Mouse (Mus musculus): ENCODE results near the gene Ccdc6. TPM values are rescaled to one million over a fixed set of nuclear protein-coding genes. Genes with fewer than 3 reads are reported as not detected.

Ccdc6 gene
- total RNA-seq, 2 experiments from 2014 or later: 17.7 to 28.6 TPM

DNA sequence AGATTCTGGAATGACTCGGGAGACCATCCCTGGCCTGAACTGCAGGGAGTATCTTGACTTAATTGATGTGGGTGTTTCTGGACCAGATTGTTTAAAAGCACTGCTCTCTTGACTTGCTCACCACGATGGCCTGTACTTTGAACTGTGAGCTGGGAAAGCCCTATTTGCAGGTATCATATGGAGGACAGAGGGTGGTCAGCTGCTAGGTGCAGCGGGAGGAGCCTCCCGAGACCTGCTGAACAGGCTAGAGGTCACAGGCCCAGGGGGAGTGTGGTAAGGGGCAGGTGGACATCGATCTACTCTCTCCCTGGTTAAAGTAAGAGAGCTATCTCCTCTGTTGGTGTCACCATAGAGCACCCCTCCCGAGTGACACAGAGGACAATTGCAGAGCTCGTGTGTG is 28.6 kb downstream of the Ccdc6 start:
- ATAC-seq (replicated peaks; ENCODE audit: poor library complexity, severe bottlenecking): no peak

DNA sequence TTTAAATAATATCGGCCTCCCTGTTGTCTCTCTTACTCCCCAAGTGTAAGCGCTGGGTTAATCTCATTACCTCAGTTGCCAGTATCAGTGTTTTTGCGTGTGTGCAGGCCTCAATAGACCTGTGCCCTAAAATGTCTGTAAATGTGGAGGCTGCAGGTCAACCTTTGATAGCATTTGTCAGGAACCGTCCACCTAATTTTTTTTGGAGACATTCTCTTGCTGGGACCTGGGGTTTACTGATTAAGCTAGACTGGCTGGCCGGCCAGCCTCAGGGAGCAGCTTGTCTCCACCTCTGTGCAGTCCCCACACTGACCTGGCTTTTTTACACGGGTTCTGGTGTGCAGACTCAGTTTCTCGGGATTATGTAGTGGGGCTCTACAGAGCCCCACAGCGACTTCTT is 30.4 kb downstream of the Ccdc6 start:
- no peak for ATAC-seq (replicated peaks; ENCODE audit: poor library complexity, severe bottlenecking)

DNA sequence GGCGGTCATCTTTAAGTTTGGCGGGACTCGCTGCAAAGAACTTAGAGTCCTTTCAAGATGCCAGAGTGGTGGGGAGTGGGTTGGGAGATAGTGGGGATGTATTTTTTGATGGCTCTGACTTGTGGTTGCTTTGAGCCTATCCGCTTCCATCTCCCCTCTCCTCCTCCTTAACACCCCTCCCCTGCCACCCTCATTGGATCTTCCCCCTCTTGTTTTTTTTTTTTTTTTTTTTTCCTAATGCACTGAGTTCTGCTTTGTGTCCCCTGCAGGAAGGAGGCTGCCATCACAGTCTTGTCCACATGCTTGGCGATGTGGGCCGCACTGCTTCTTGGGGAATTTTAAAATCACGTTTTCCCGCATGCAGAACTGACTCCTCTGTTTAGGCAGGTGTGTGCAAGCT is 31.5 kb downstream of the Ccdc6 start:
- ATAC-seq (replicated peaks; ENCODE audit: poor library complexity, severe bottlenecking): no peak

DNA sequence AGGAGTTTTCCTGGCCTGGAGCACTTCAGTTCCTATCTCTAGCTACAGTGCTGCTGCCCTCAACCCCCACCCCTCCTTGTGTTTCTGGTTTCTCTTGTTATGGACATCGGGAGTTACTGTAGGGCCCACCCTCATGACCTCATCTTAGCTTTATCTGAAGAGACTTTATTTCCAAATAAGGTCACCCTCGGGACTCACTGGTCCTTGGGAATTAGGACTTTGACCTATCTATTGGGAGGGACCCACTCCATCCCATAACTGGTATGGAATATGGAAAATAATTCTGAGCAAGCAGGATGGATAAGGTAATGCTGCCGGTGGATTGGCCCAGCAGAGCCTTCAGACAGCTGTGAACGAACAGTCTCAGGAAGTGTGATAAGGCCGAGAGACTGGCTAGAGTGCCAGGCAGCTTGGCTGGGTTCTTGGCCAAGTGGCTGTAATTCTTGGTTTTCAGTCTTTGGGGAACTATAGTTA is 35.2 kb downstream of the Ccdc6 start:
- no peak for ATAC-seq (replicated peaks; ENCODE audit: poor library complexity, severe bottlenecking)

DNA sequence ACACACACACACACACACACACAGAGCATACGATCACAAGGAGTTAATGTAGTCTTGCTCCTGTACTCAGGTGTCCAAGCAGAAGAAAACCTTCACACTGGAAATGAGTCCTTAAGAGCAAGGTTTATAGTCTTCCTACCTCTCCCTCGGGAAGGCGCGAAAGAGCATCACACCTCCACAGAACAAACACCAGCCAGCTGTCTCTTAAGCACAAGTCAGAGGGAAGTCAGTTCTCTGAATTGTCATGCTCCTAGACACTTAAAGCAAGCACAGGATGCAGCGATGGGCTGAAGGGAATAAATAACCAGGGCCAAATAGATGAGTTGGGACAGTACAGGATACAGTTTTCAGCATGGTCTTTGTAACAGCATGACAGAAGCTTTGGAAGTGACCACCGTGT is 35.8 kb downstream of the Ccdc6 start:
- ATAC-seq (replicated peaks; ENCODE audit: poor library complexity, severe bottlenecking): no peak

DNA sequence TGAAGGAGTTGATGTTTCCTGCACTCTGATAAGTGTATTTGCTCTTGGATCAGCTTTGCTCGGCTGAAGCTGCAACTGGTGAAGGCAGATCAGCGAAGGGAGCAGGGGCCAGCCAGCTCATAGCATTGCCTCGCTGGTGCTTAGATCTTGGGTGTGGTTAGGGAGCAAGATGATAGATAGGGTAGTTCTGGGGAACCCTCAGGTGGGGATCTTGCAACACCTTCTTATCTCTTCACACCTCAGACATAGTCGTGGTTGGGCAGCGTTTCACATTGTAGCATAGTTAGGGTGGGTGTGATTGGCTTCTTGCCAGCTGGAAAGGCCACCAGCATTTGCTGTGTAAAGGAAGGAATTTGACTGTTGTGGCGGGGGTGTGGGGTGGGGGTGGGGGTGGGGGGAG is 36.3 kb downstream of the Ccdc6 start:
- ATAC-seq (replicated peaks; ENCODE audit: poor library complexity, severe bottlenecking): 0 out of 2 replicates have a peak, but pooled peaks have one; percentile 22

DNA sequence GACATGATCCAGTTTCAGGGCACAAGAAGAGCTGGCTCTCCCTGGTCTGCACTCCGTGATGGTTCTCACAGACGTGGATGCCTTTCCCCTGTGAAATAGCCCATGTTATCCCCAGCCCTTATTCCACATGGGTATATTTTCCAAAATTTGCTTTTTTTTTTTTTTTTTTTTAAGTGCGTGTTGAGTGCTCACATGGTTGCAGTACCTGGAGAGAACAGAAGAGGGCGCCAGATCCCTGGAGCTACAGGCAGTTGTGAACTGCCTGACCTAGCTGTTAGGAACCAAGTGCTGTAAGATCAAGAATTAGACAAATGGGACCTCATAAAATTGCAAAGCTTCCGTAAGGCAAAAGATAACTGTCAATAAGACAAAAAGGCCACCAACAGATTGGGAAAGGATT is 38.8 kb downstream of the Ccdc6 start:
- peak; percentile 65 for ATAC-seq (replicated peaks; ENCODE audit: poor library complexity, severe bottlenecking)

DNA sequence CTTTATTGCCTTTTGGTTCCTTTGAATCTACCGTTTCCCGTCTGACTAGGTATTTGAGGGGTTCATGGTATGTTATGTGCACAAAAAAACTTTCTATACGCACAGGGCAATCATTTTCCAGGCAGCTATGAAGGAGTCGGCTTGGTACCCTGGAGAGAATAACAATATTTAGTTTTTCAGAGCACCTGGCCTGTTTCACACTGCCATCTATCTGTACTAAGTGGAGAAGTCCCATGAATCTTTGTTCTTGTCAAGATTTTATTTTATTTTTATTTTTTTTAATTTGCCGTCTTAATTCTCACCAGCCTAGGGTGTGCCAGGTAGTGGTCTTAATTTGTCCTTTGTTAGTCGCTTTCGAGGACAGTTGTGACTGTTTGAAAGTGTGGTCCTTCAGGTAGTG is 40.7 kb downstream of the Ccdc6 start:
- no peak for ATAC-seq (replicated peaks; ENCODE audit: poor library complexity, severe bottlenecking)

DNA sequence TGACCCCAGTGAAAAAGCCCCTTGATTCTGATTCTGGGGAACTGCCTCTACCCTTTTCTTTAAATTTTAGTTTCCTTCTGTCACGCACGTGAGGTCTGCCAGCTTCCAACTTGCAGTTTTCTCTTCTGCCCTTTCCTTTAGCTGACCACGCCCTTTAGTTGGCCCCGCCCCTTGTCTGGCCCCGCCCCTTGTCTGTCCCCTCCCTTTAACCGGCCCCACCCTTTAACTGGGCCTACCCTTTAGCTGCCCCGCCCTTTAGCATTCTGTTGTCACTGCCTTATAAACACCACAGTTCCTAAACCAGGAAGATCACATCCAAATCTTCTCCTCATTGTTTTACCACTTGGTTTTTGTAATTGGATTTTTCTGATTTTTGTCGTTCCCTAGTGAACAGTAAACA is 41.2 kb downstream of the Ccdc6 start:
- ATAC-seq (replicated peaks; ENCODE audit: poor library complexity, severe bottlenecking): peak; percentile 27; the same call in 1 of the 2 replicates

DNA sequence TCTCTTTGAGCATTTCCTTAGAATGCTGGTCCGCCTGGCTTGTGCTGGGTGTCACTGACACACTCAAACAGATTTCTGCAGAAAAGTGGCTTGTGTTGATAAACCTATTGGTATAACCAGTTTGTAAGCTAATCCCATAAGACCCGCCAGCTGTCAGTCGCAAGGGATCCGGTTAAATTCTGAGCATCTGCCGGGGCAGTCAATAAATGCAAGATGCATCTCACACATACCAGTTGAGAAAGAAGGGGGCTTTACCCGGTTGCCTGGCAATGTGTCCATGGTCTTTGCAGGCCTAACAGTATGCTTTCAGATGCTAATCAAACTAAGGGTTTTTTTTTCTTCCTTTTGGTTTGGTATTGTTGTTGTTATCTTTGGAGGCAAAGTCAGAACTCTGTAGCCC is 42.4 kb downstream of the Ccdc6 start:
- ATAC-seq (replicated peaks; ENCODE audit: poor library complexity, severe bottlenecking): no peak

DNA sequence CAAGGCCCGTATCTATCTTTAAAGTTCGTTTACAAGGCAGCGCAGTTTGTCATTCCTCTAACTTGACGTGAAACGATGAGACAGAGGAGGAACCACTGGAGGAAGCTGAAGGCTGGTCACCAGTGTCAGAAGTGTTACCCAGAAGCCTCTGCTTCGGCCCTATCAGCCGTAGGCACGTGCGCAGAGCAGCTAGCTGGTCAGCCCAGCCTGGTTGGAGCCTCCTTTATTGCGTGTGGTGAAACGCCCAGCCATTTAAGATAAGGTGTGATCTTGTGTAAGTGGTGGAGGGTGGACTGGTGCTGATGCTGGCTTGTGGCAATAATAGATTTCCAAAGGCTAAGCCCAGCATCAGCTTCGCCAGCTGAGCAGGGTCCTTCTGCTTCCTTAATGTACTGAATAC is 43.5 kb downstream of the Ccdc6 start:
- ATAC-seq (replicated peaks; ENCODE audit: poor library complexity, severe bottlenecking): 0 out of 2 replicates have a peak, but pooled peaks have one; percentile 17

DNA sequence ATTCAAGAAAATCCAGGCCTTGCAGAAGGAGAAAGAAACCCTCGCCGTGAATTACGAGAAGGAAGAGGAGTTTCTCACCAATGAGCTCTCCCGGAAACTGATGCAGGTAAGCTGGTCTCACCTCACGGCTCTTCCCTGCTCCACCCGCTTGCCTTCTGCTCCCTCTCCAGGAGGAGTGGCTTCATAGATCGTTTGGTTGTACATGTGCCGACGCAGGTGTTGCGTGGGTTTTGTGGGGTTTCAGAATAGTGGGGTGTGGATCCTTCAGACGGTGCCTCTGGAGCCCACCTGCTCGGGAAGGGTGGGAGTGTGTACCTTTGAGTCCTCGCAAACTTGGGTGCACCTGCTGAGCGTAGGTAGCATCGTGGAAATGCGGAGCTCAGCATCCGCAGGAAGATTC is 45.7 kb downstream of the Ccdc6 start:
- no peak for ATAC-seq (replicated peaks; ENCODE audit: poor library complexity, severe bottlenecking)

DNA sequence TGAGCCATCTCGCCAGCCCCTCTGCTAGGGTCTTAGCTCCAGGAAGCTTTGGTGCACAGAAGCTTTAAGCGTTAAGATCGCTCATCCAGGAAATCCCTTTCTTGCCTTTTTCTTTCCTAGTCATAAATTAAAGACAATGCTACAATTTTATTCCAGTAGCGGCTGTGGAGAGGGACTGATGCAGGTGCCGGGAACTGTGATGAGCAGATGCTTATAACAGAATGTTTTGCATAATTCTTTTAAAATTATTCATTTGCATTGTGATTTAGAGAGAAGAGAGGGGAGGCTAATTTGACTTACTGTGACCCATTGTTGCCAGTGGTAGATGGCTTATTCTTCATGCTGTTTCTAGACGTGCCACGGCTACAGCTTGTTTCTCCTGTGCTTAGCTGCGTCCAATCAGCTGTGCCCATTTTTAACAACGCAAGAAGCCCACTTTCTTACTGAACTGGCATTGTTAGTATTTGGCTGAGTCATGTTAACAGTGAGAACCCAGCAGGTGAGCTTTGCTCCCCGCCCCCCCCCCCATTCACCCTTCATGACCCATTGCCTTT is 47.2 kb downstream of the Ccdc6 start:
- ATAC-seq (replicated peaks; ENCODE audit: poor library complexity, severe bottlenecking): no peak

DNA sequence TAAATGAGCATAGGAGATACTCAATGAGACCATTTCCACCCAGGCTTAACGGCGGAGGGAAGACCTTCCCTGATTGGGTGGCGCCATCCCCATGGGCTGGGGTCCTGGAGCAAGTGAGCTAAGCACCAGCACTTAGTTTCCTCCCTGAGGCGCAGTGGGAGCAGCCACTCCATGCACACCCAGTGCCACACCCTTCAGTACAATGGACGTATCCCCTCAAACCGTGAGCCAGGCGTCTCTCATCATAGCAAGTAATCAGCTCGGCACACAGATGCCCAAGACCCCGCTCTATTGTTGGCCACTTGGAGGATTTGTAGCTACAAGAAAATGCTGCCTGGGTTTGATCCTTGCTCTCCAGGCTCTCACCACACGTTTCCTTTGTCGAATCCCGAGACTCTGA is 49.0 kb downstream of the Ccdc6 start:
- no peak for ATAC-seq (replicated peaks; ENCODE audit: poor library complexity, severe bottlenecking)

DNA sequence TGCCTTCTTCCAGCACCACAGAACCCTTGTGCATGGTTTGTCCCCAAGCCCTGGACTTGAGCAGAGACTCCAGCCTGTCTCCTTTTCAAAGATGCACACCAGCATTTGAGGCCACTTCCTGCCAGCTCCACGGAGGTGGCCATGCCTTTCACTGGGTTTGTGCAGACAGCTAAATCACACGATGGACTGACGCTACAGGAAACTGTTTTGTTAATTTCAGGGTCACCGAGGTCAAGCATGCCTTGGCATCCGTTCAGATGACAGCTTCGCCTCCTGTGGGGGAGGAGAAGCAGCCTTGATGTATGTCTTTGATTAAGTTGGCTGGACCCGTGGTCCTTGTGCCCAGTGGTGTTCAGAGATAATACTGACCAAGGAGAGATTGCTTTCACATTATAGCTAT is 52.2 kb downstream of the Ccdc6 start:
- no peak for ATAC-seq (replicated peaks; ENCODE audit: poor library complexity, severe bottlenecking)

DNA sequence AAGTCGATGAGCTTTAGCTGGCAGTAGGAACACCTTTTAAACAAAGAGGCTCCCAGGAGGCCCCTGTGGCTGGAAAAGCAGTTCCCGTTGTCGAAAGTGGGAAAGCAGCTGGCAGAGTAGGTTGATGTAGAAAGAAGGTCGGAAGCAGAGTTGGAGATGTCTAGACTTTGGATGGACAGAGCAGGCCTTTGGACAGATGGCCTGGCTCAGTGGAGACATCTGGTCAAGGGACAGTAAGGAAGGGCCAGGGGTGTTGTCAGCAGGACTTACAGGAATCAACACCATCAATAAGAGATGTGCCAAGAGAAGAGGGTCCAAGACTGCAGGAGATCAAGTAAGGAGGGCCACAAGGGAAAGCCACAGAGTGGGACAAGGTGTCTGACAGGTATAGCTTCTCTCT is 53.4 kb downstream of the Ccdc6 start:
- no peak for ATAC-seq (replicated peaks; ENCODE audit: poor library complexity, severe bottlenecking)

DNA sequence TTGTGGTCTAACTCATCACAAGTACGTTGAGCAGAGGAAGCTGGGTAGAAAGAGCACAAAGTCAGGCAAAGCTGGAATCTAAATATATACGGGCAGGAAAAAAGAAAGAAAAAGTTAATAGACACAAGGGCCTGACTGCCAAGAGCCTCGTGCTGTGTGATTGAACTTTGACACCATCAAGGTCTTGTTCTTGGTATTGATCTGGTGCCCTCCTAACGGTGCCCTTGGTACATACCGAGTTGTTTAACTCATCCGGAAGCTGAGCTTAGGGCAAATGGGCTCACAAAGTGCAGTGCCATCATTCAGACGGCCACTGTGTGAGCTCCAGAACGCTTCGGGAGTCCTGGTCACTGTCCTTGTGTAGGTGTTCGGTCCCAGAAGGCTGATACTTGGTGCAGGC is 54.2 kb downstream of the Ccdc6 start:
- no peak for ATAC-seq (replicated peaks; ENCODE audit: poor library complexity, severe bottlenecking)

DNA sequence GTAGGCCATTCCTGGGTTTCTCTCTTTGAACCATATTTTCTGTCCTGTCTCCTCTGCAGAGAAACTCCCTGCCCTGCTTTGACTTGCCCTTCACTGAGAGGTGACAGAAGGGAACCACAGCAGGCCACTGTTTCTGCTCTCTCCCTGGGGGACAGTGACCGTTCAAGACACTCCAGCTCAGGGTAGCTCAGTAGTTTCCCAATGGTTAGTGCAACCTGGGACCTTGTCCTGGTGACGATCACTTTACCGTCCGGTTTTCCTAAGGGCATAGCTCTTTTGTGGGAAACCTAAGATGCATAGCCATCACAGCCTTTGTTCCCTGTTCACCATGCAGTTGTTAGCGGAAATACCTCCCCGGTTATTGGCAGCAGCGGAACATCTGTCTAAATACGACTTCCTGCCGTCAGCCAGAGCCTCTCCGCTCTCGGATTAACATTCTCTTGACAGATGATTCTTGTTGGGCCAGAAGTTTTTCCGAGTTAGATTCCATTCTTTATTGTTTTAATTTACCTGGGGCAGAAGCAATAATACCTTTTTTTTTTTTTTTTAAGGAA is 55.3 kb downstream of the Ccdc6 start:
- peak; percentile 20; the same call in 1 of the 2 replicates for ATAC-seq (replicated peaks; ENCODE audit: poor library complexity, severe bottlenecking)

DNA sequence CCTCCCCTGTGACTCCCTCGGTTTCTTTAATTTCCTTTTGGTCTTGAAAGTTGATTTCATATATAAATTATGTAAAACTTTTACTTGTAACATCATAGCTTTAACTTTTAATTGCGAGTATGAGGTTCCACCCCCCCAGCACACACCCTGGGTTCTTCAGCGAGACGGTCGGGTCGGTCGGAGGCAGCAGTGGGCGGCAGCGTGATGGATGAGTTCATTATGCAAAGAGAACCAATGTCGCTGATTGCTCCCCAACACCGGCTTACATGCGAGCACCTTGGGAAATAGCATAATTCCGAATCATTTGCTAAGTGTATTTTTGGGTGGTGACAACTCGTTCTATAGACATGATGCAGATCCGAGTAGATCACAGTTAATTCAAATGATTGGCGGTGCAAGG is 56.9 kb downstream of the Ccdc6 start:
- ATAC-seq (replicated peaks; ENCODE audit: poor library complexity, severe bottlenecking): no peak

DNA sequence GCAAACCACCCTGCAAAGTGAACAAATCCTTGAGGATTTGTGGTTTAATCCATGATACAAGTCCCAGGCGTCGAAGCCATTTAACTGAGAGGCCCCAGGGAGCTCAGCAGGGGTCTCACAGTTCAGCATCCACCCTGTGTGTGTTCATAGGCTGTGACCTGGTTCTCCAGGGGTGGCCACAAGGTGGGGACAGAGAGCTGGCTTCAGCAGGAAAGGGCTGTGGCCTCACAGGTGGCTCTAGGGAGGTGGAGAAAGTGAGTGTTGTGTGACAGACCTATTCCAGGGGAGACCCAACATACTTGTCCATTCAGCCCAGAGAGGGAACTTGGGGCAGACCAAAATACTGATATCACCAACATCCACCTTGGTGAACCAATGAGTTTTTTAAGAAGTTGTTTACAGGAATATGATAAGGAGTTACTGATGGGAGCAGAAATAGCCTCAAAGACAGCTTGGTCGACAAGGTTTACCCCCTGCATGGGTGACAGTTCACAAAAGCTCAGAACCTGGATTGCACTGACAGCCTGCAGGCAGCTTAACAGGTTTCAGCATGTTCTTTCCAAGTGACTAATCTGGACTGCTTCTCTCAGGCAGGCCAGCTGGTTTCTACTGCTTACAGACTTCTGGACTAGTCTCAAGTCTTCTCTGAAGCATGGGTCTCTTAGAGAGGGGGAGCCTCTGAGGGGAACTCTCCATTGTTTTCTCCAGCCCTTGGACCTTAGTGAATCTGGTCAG is 59.7 kb downstream of the Ccdc6 start:
- peak; percentile 50; the same call in 1 of the 2 replicates for ATAC-seq (replicated peaks; ENCODE audit: poor library complexity, severe bottlenecking)

DNA sequence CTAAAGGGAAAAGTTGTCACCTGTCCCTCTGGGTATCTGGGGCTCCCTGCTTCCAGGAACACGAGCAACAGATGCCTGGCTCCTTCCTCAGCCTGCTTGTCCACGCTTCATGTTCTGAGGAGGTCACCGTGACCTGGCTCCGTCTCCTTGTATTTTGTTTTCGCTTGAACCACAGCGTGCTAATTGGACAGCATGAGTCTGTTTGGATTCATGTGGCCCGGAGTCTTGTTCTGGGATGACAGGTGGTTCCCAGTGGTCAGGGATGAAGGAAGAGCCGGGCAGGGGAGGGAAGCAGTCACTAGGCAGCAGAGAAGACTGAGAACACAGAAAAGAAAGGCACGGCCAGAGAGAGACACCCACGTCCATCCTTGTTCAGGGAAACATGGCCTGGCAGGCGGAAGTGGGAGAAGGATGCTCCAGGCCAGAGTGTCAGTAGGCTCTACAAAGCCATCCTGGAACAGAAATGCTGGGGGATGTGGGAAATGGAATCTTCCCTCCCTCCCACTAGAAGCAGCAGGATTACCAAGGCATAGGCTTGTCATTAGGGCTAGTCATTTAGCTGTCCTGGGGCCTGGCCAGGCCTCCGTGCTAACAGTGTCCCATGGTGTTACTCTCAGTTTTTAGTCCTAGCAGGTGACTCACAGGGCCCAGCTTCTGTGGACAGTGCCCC is 62.9 kb downstream of the Ccdc6 start:
- no peak for ATAC-seq (replicated peaks; ENCODE audit: poor library complexity, severe bottlenecking)

All from granulocyte monocyte progenitor cell, adult 5-6 weeks (primary cell).